32 mouse cellular contexts compared by ENCODE assay signal in genomic region chr11:74445591-74445990, GRCm38 (mm10).
"Had no signal": no experiment of that assay in that cellular context is flagged by ENCODE, and none has a peak within 500 bp of the region (broad histone marks: within the 10 kb centered on the region; RNA-seq: fewer than 3 reads in every experiment).

No protein-coding gene starts in this region.

- H3K27me3 ChIP-seq: limb, embryonic 12.5 days; limb, embryonic 13.5 days; limb, embryonic 15.5 days; liver, embryonic 12.5 days; liver, embryonic 13.5 days; liver, embryonic 15.5 days; lung, embryonic 15.5 days; midbrain, embryonic 12.5 days; midbrain, embryonic 13.5 days; midbrain, embryonic 15.5 days; neural tube, embryonic 12.5 days had no signal

- H3K9me3 ChIP-seq: limb, embryonic 10.5 days; limb, embryonic 12.5 days; limb, embryonic 15.5 days; liver, embryonic 12.5 days; liver, embryonic 13.5 days; liver, embryonic 15.5 days; lung, embryonic 15.5 days; megakaryocyte, embryonic 14.5 days; midbrain, embryonic 10.5 days; midbrain, embryonic 15.5 days; neural tube, embryonic 12.5 days had no signal

- H3K9ac ChIP-seq: limb, embryonic 12.5 days; limb, embryonic 13.5 days; limb, embryonic 15.5 days; liver, embryonic 12.5 days; liver, embryonic 13.5 days; liver, embryonic 14.5 days; liver, embryonic 15.5 days; liver, postnatal 0 days; lung, embryonic 14.5 days; lung, embryonic 15.5 days; midbrain, embryonic 12.5 days; midbrain, embryonic 13.5 days; midbrain, embryonic 15.5 days; neural tube, embryonic 12.5 days had no signal

- H3K4me2 ChIP-seq: limb, embryonic 12.5 days; limb, embryonic 13.5 days; limb, embryonic 15.5 days; liver, embryonic 11.5 days; liver, embryonic 12.5 days; liver, embryonic 13.5 days; liver, embryonic 15.5 days; lung, embryonic 14.5 days; lung, embryonic 15.5 days; midbrain, embryonic 11.5 days; midbrain, embryonic 12.5 days; midbrain, embryonic 13.5 days; midbrain, embryonic 15.5 days; neural tube, embryonic 12.5 days had no signal

- H3K4me1 ChIP-seq: limb, embryonic 10.5 days; limb, embryonic 15.5 days; liver, embryonic 12.5 days; liver, embryonic 15.5 days; lung, embryonic 15.5 days; midbrain, embryonic 10.5 days; midbrain, embryonic 12.5 days; midbrain, embryonic 13.5 days; midbrain, embryonic 15.5 days; neural tube, embryonic 12.5 days had no signal

- H3K36me3 ChIP-seq: limb, embryonic 10.5 days; limb, embryonic 12.5 days; limb, embryonic 13.5 days; limb, embryonic 15.5 days; liver, embryonic 12.5 days; liver, embryonic 13.5 days; liver, embryonic 15.5 days; lung, embryonic 15.5 days; midbrain, embryonic 10.5 days; midbrain, embryonic 12.5 days; midbrain, embryonic 13.5 days; midbrain, embryonic 15.5 days; neural tube, embryonic 12.5 days had no signal

- H3K27ac ChIP-seq: limb, embryonic 10.5 days; limb, embryonic 12.5 days; limb, embryonic 13.5 days; limb, embryonic 15.5 days; liver, embryonic 12.5 days; liver, embryonic 13.5 days; liver, embryonic 14.5 days; liver, embryonic 15.5 days; lung, embryonic 15.5 days; macrophage; midbrain, embryonic 10.5 days; midbrain, embryonic 12.5 days; midbrain, embryonic 13.5 days; midbrain, embryonic 15.5 days; neural tube, embryonic 12.5 days had no signal

- H3K4me3 ChIP-seq: limb, embryonic 10.5 days; limb, embryonic 12.5 days; limb, embryonic 13.5 days; limb, embryonic 15.5 days; liver, embryonic 12.5 days; liver, embryonic 13.5 days; liver, embryonic 15.5 days; lung, embryonic 15.5 days; megakaryocyte, embryonic 14.5 days; midbrain, embryonic 10.5 days; midbrain, embryonic 12.5 days; midbrain, embryonic 13.5 days; midbrain, embryonic 15.5 days; myocyte; neural tube, embryonic 12.5 days had no signal

- DNase-seq: left cerebral cortex, postnatal 4 days; liver; liver, embryonic 13.5 days; liver, postnatal 0 days; lung, adult 18-20 months; lung, adult 2 months; lung, embryonic 14.5 days; lung, postnatal 10 days; lung, postnatal 14 days; lung, postnatal 36 days; lung, postnatal 4 days; midbrain, embryonic 14.5 days had no signal

- ATAC-seq: liver, embryonic 12.5 days; liver, postnatal 0 days; lung, postnatal 0 days; midbrain, embryonic 13.5 days; midbrain, embryonic 15.5 days; midbrain, embryonic 16.5 days had no signal
